Mouse (Mus musculus) liver, embryonic 14.5 days (tissue): ENCODE results near the gene 9130019O22Rik.
A peak's percentile ranks its signal among the peaks of the same experiment; 100 is the strongest.
"Not testable (repeated sequence)": the region's sequence is repeated elsewhere in the genome, so short reads cannot be mapped to it uniquely, and the experiment has no call there.

Source experiments
- CTCF ChIP-seq: IDR thresholded peaks from 2 replicates; pipeline ENCODE4 v1.5.1; 2016; ENCODE audit warnings: antibody characterized with exemption, low read depth, control low read depth
- EP300 ChIP-seq: IDR thresholded peaks from 2 replicates; pipeline ENCODE4 v1.6.1; 2016; ENCODE audit warnings: antibody characterized with exemption, low read depth

GRCm38 (mm10) chr7:127362418-127362817, 24.5 kb downstream of the 9130019O22Rik start:
- not testable (repeated sequence) for TF ChIP-seq EP300
- peak; percentile 76 for TF ChIP-seq CTCF
